Mouse (Mus musculus): ENCODE results near the gene Cstf3. TPM values are rescaled to one million over a fixed set of nuclear protein-coding genes. Genes with fewer than 3 reads are reported as not detected.

Gene Cstf3
- total and polyA plus RNA-seq, 2 experiments from 2014 or later: 10.0 to 61.2 TPM

DNA sequence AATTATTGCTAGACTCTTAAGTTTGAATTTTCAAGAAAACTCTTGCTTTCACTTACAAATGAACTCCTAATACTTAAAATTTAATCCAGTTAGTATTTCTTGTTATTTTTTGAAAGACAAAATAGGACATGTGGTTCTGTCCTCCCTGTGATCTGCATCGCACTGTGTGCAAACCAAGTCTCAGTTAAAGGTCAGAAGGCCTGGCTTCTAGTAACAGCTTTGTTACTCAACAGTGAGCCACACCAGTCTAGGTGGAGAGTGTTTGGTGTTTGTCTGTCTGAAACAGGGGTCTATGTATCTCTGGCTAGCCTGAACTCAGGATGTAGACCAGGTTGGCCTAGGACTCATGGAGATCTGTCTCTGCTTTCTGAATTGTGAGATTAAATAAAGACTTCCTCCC, 68.3 kb downstream of the Cstf3 start:
- TF ChIP-seq CTCF (IDR thresholded peaks at IDR 0.05; ENCODE audit: low read depth): no peak
- DNase-seq (ENCODE audit: low spot score) (no peak), ATAC-seq (no peak)
- H3K4me2 ChIP-seq (ENCODE audit: low read depth, low read length): no peak overlapping the region
- H3K4me3 ChIP-seq (ENCODE audit: low read length): no peak overlapping the region
- no peaks in the 10 kb centered on the region for H3K27me3 ChIP-seq (ENCODE audit: insufficient read depth, low read length)
- peaks cover 31% of the 10 kb centered on the region; the same call in 1 of the 2 replicates for H3K36me3 ChIP-seq (ENCODE audit: insufficient read depth, low read length)
- H3K9ac ChIP-seq (replicated peaks; ENCODE audit: low read length): no peak overlapping the region
- no peak overlapping the region for H3K27ac ChIP-seq
- WGBS: 93% methylated on average over 1 of the region's 1 CpGs
- no peaks in the 10 kb centered on the region for H3K4me1 ChIP-seq (ENCODE audit: insufficient read depth, low read length)
- no peaks in the 10 kb centered on the region for H3K9me3 ChIP-seq (ENCODE audit: low read length)

- Histone ChIP-seq H3K36me3 (ENCODE audit: insufficient read depth, low read length) (peaks cover 22% of the 10 kb centered on the region; the same call in 1 of the 2 replicates), H3K9ac (replicated peaks; ENCODE audit: low read length) (no peak overlapping the region), H3K9me3 (ENCODE audit: low read length) (no peaks in the 10 kb centered on the region), H3K27me3 (ENCODE audit: insufficient read depth, low read length) (no peaks in the 10 kb centered on the region), H3K4me2 (ENCODE audit: low read depth, low read length) (no peak overlapping the region), H3K4me1 (ENCODE audit: insufficient read depth, low read length) (no peaks in the 10 kb centered on the region), H3K27ac (no peak overlapping the region), H3K4me3 (ENCODE audit: low read length) (no peak overlapping the region)
- ATAC-seq (no peak), DNase-seq (ENCODE audit: low spot score) (no peak)
- WGBS: 87% methylated on average over 8 of the region's 8 CpGs
- TF ChIP-seq CTCF (IDR thresholded peaks at IDR 0.05; ENCODE audit: low read depth): no peak
Measured at GRCm38 (mm10) chr2:104663372-104664100, 73.2 kb downstream of the Cstf3 start.

- Histone ChIP-seq H3K4me1 (ENCODE audit: insufficient read depth, low read length) (no peaks in the 10 kb centered on the region), H3K9me3 (ENCODE audit: low read length) (no peaks in the 10 kb centered on the region), H3K9ac (replicated peaks; ENCODE audit: low read length) (no peak overlapping the region), H3K27me3 (ENCODE audit: insufficient read depth, low read length) (no peaks in the 10 kb centered on the region), H3K27ac (no peak overlapping the region), H3K36me3 (ENCODE audit: insufficient read depth, low read length) (no peaks in the 10 kb centered on the region; the same call in 1 of the 2 replicates), H3K4me3 (ENCODE audit: low read length) (no peak overlapping the region), H3K4me2 (ENCODE audit: low read depth, low read length) (no peak overlapping the region)
- no peak for DNase-seq (ENCODE audit: low spot score)
- peak; percentile 35; the same call in 1 of the 2 replicates for TF ChIP-seq CTCF (IDR thresholded peaks at IDR 0.05; ENCODE audit: low read depth)
- WGBS: 90% methylated on average over 6 of the region's 6 CpGs
- ATAC-seq: no peak
Measured at GRCm38 (mm10) chr2:104669122-104669804, 78.9 kb downstream of the Cstf3 start.

DNA sequence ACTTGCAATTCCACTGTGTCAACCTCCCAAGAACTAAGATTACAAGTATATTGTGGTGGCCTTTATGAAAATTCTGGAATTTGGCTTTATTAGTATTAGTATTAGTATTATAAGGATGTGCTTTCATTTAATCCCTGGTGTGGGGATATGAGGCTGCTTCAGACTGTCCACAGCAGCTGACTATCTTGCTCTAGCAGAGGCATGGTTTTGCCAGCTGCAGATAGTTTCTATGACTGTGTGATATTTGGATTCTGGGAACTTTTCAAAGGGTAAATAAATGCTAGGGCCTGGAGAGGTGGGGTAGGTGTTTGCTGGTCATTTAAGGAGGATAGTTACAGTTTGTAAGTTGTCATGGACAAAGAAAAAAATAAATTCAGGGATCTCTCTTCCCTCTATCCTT, 81.4 kb downstream of the Cstf3 start:
- TF ChIP-seq CTCF (IDR thresholded peaks at IDR 0.05; ENCODE audit: low read depth): no peak
- H3K9me3 ChIP-seq (ENCODE audit: low read length): no peaks in the 10 kb centered on the region
- no peak overlapping the region for H3K27ac ChIP-seq
- H3K4me3 ChIP-seq (ENCODE audit: low read length): no peak overlapping the region
- no peaks in the 10 kb centered on the region; the same call in 1 of the 2 replicates for H3K36me3 ChIP-seq (ENCODE audit: insufficient read depth, low read length)
- H3K27me3 ChIP-seq (ENCODE audit: insufficient read depth, low read length): no peaks in the 10 kb centered on the region
- no peaks in the 10 kb centered on the region for H3K4me1 ChIP-seq (ENCODE audit: insufficient read depth, low read length)
- H3K9ac ChIP-seq (replicated peaks; ENCODE audit: low read length): no peak overlapping the region
- H3K4me2 ChIP-seq (ENCODE audit: low read depth, low read length): no peak overlapping the region
- DNase-seq (ENCODE audit: low spot score) (no peak), ATAC-seq (no peak)

GRCm38 (mm10) chr2:104677326-104677725, 87.0 kb downstream of the Cstf3 start:
- no peak overlapping the region for H3K4me2 ChIP-seq (ENCODE audit: low read depth, low read length)
- no peaks in the 10 kb centered on the region for H3K27me3 ChIP-seq (ENCODE audit: insufficient read depth, low read length)
- ATAC-seq: no peak
- no peaks in the 10 kb centered on the region for H3K9me3 ChIP-seq (ENCODE audit: low read length)
- 91% methylated on average over 3 of the region's 3 CpGs for WGBS
- H3K4me3 ChIP-seq (ENCODE audit: low read length): no peak overlapping the region
- TF ChIP-seq CTCF (IDR thresholded peaks at IDR 0.05; ENCODE audit: low read depth): no peak
- H3K9ac ChIP-seq (replicated peaks; ENCODE audit: low read length): no peak overlapping the region
- no peak for DNase-seq (ENCODE audit: low spot score)
- no peak overlapping the region for H3K27ac ChIP-seq
- H3K36me3 ChIP-seq (ENCODE audit: insufficient read depth, low read length): peaks cover 24% of the 10 kb centered on the region; the same call in 1 of the 2 replicates
- H3K4me1 ChIP-seq (ENCODE audit: insufficient read depth, low read length): no peaks in the 10 kb centered on the region

GRCm38 (mm10) chr2:104684771-104685170, 94.4 kb downstream of the Cstf3 start:
- H3K36me3 ChIP-seq (ENCODE audit: insufficient read depth, low read length): peaks cover 33% of the 10 kb centered on the region; the same call in 1 of the 2 replicates
- H3K9me3 ChIP-seq (ENCODE audit: low read length): no peaks in the 10 kb centered on the region
- WGBS: 92% methylated on average over 4 of the region's 4 CpGs

More at GRCm38 (mm10) chr2:104684771-104685170, 94.4 kb downstream of the Cstf3 start:
- Histone ChIP-seq H3K27ac (no peak overlapping the region), H3K4me2 (ENCODE audit: low read depth, low read length) (no peak overlapping the region), H3K4me3 (ENCODE audit: low read length) (no peak overlapping the region), H3K9ac (replicated peaks; ENCODE audit: low read length) (no peak overlapping the region), H3K4me1 (ENCODE audit: insufficient read depth, low read length) (no peaks in the 10 kb centered on the region), H3K27me3 (ENCODE audit: insufficient read depth, low read length) (no peaks in the 10 kb centered on the region)
- no peak for DNase-seq (ENCODE audit: low spot score)
- TF ChIP-seq CTCF (IDR thresholded peaks at IDR 0.05; ENCODE audit: low read depth): no peak
- no peak for ATAC-seq
